Mouse (Mus musculus): ENCODE results near the gene Kdm1b.

The Kdm1b gene

GRCm38 (mm10) chr13:47106580-47106888, 63.2 kb downstream of the Kdm1b start:
- no peak for DNase-seq (ENCODE audit: low spot score in 2 of 2)

- no peak for DNase-seq (ENCODE audit: low spot score in 2 of 2)
Measured at GRCm38 (mm10) chr13:47109239-47109638, 65.9 kb downstream of the Kdm1b start.

- DNase-seq (ENCODE audit: low spot score in 2 of 2): no peak
Measured at GRCm38 (mm10) chr13:47111185-47111584, 67.9 kb downstream of the Kdm1b start.

- DNase-seq (ENCODE audit: low spot score in 2 of 2): no peak
Measured at GRCm38 (mm10) chr13:47112056-47112455, 68.8 kb downstream of the Kdm1b start.

- DNase-seq (ENCODE audit: low spot score in 2 of 2): no peak
Measured at GRCm38 (mm10) chr13:47112924-47113323, 69.6 kb downstream of the Kdm1b start.

GRCm38 (mm10) chr13:47116000-47116399, 72.7 kb downstream of the Kdm1b start:
- no peak for DNase-seq (ENCODE audit: low spot score in 2 of 2)

- no peak for DNase-seq (ENCODE audit: low spot score in 2 of 2)
Measured at GRCm38 (mm10) chr13:47121333-47121889, 78.1 kb downstream of the Kdm1b start.

GRCm38 (mm10) chr13:47122537-47123430, 79.5 kb downstream of the Kdm1b start, which contains the start of gene Rnf144b:
Rnf144b (plus strand) TSS chr13:47122656.
- DNase-seq (ENCODE audit: low spot score in 2 of 2): peak; percentile 24 to 35

- DNase-seq (ENCODE audit: low spot score in 2 of 2): no peak
Measured at GRCm38 (mm10) chr13:47124449-47124848, 81.2 kb downstream of the Kdm1b start.

- no peak for DNase-seq (ENCODE audit: low spot score in 2 of 2)
Measured at GRCm38 (mm10) chr13:47124986-47125385, 81.7 kb downstream of the Kdm1b start.

- DNase-seq (ENCODE audit: low spot score in 2 of 2): no peak
Measured at GRCm38 (mm10) chr13:47125595-47125994, 82.3 kb downstream of the Kdm1b start.

- no peak for DNase-seq (ENCODE audit: low spot score in 2 of 2)
Measured at GRCm38 (mm10) chr13:47129090-47129489, 85.8 kb downstream of the Kdm1b start.

- DNase-seq (ENCODE audit: low spot score in 2 of 2): no peak
Measured at GRCm38 (mm10) chr13:47133058-47133457, 89.8 kb downstream of the Kdm1b start.

GRCm38 (mm10) chr13:47134836-47135235, 91.5 kb downstream of the Kdm1b start:
- DNase-seq (ENCODE audit: low spot score in 2 of 2): no peak

Measured in urinary bladder, postnatal 36 days (tissue).